In the genomic region with DNA sequence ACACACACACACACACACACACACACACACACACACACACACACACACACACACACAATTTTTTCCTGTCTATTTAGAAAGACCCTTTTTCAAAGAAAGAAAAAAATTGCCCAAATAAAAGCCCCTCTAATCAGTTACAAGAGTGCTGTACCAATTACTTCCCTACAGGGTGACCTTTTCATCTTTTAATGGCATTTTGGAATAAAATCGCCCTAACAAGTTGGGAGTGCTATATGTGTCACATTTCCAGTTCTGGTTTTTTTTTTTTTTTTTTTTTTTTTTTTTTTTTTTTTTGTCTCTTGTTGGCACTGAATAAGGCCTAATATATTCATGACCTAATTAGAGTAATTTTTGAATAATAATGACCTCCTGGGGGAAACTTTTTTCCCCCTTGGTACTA, we compare ENCODE assay signal across 16 mouse cellular contexts.
"Had no signal": no experiment of that assay in that cellular context is flagged by ENCODE, and none has a peak within 500 bp of the region (broad histone marks: within the 10 kb centered on the region; RNA-seq: fewer than 3 reads in every experiment).

No protein-coding gene starts in this region.

- DNase-seq: kidney, adult 8-10 months; kidney, postnatal 10 days; kidney, postnatal 36 days; layer of hippocampus, postnatal 36 days; liver, embryonic 13.5 days; lung, adult 2 months; lung, postnatal 14 days; lung, postnatal 4 days; spleen, adult 18-20 months; thymus, postnatal 25 days had no signal

- H3K4me3 ChIP-seq: kidney, embryonic 15.5 days; left cerebral cortex, adult 2 months; liver, embryonic 13.5 days; midbrain, embryonic 12.5 days; neural tube, embryonic 12.5 days; neural tube, embryonic 15.5 days; stomach, embryonic 15.5 days had no signal

- H3K4me1 ChIP-seq: kidney, embryonic 15.5 days; liver, embryonic 13.5 days; midbrain, embryonic 12.5 days; neural tube, embryonic 12.5 days; neural tube, embryonic 15.5 days; stomach, embryonic 15.5 days had no signal

- H3K27ac ChIP-seq: kidney, embryonic 15.5 days; left cerebral cortex, adult 2 months; liver, embryonic 13.5 days; midbrain, embryonic 12.5 days; neural tube, embryonic 12.5 days; neural tube, embryonic 15.5 days; stomach, embryonic 15.5 days had no signal

- H3K9me3 ChIP-seq: kidney, embryonic 15.5 days; liver, embryonic 13.5 days; midbrain, embryonic 12.5 days; neural tube, embryonic 12.5 days; neural tube, embryonic 15.5 days; stomach, embryonic 15.5 days had no signal

- H3K36me3 ChIP-seq: kidney, embryonic 15.5 days; liver, embryonic 13.5 days; midbrain, embryonic 12.5 days; neural tube, embryonic 12.5 days; neural tube, embryonic 15.5 days; stomach, embryonic 15.5 days had no signal

- H3K4me2 ChIP-seq: kidney, embryonic 15.5 days; liver, embryonic 13.5 days; midbrain, embryonic 12.5 days; neural tube, embryonic 12.5 days; neural tube, embryonic 15.5 days; stomach, embryonic 15.5 days had no signal

- H3K27me3 ChIP-seq: kidney, embryonic 15.5 days; liver, embryonic 13.5 days; midbrain, embryonic 12.5 days; neural tube, embryonic 12.5 days; neural tube, embryonic 15.5 days; stomach, embryonic 15.5 days had no signal

- H3K9ac ChIP-seq: kidney, embryonic 15.5 days; liver, embryonic 13.5 days; midbrain, embryonic 12.5 days; neural tube, embryonic 12.5 days; neural tube, embryonic 15.5 days; stomach, embryonic 15.5 days had no signal
